Mouse (Mus musculus): ENCODE data around the gene Lefty2. TPM values are rescaled to one million over a fixed set of nuclear protein-coding genes. Genes with fewer than 3 reads are reported as not detected.

Gene Lefty2
- polyA plus RNA-seq (2011; ENCODE audit: insufficient read length, low read depth, missing spikeins) = not detected in 2 replicates

GRCm38 (mm10) chr1:180892808-180893207 lies at the start of gene Lefty2:
Gene Lefty2, plus strand, starts transcription at chr1:180893108.
- Histone ChIP-seq H3K4me3 (ENCODE audit: insufficient read depth, low read length) (no peak within 1 kb of the TSS), H3K4me1 (ENCODE audit: control insufficient read depth, insufficient read depth, low read length) (peaks cover 7% of the 10 kb centered on the region; the same call in 1 of the 2 replicates), H3K27ac (ENCODE audit: insufficient read depth, low read length) (no peak within 1 kb of the TSS)
- TF ChIP-seq CTCF (IDR thresholded peaks at IDR 0.05; ENCODE audit: borderline replicate concordance, insufficient read depth, low read length) = no peak

- peaks cover 12% of the 10 kb centered on the region for H3K4me1 ChIP-seq (ENCODE audit: control insufficient read depth, insufficient read depth, low read length)
- H3K4me3 ChIP-seq (ENCODE audit: insufficient read depth, low read length) = no peak overlapping the region; the same call in 1 of the 2 replicates
- peak overlapping the region; percentile 90 for H3K27ac ChIP-seq (ENCODE audit: insufficient read depth, low read length)
- peak; percentile 67 for TF ChIP-seq POLR2A (IDR thresholded peaks at IDR 0.05; ENCODE audit: low read depth, low read length)
- TF ChIP-seq CTCF (IDR thresholded peaks at IDR 0.05; ENCODE audit: borderline replicate concordance, insufficient read depth, low read length) = no peak
These were observed 44.8 kb upstream of the Lefty2 start for GRCm38 (mm10) chr1:180848114-180848510.

GRCm38 (mm10) chr1:180848511-180849241 lies 44.2 kb upstream of the Lefty2 start:
- Histone ChIP-seq H3K4me3 (ENCODE audit: insufficient read depth, low read length) (no peak overlapping the region; the same call in 1 of the 2 replicates), H3K27ac (ENCODE audit: insufficient read depth, low read length) (peak overlapping the region; percentile 90), H3K4me1 (ENCODE audit: control insufficient read depth, insufficient read depth, low read length) (peaks cover 12% of the 10 kb centered on the region)
- TF ChIP-seq CTCF (IDR thresholded peaks at IDR 0.05; ENCODE audit: borderline replicate concordance, insufficient read depth, low read length) (no peak), POLR2A (IDR thresholded peaks at IDR 0.05; ENCODE audit: low read depth, low read length) (no peak)

- TF ChIP-seq POLR2A (IDR thresholded peaks at IDR 0.05; ENCODE audit: low read depth, low read length) = no peak
- no peak for TF ChIP-seq CTCF (IDR thresholded peaks at IDR 0.05; ENCODE audit: borderline replicate concordance, insufficient read depth, low read length)
- H3K4me3 ChIP-seq (ENCODE audit: insufficient read depth, low read length) = peak overlapping the region; percentile 17; the same call in 1 of the 2 replicates
- peaks cover 12% of the 10 kb centered on the region for H3K4me1 ChIP-seq (ENCODE audit: control insufficient read depth, insufficient read depth, low read length)
- peak overlapping the region; percentile 98 for H3K27ac ChIP-seq (ENCODE audit: insufficient read depth, low read length)
These were observed 43.1 kb upstream of the Lefty2 start for GRCm38 (mm10) chr1:180849701-180850301.

- Histone ChIP-seq H3K27ac (ENCODE audit: insufficient read depth, low read length) (peak within 1 kb of the TSS; percentile 98), H3K4me3 (ENCODE audit: insufficient read depth, low read length) (peak within 1 kb of the TSS; percentile 73), H3K4me1 (ENCODE audit: control insufficient read depth, insufficient read depth, low read length) (peaks cover 12% of the 10 kb centered on the region)
- TF ChIP-seq POLR2A (IDR thresholded peaks at IDR 0.05; ENCODE audit: low read depth, low read length) (peak; percentile 95), CTCF (IDR thresholded peaks at IDR 0.05; ENCODE audit: borderline replicate concordance, insufficient read depth, low read length) (no peak)
These were observed 42.3 kb upstream of the Lefty2 start, which contains the start of gene Sde2 for GRCm38 (mm10) chr1:180850316-180851270. Gene Sde2, plus strand, starts transcription at chr1:180851127.

- TF ChIP-seq POLR2A (IDR thresholded peaks at IDR 0.05; ENCODE audit: low read depth, low read length) (no peak), CTCF (IDR thresholded peaks at IDR 0.05; ENCODE audit: borderline replicate concordance, insufficient read depth, low read length) (no peak)
- Histone ChIP-seq H3K4me3 (ENCODE audit: insufficient read depth, low read length) (no peak overlapping the region), H3K27ac (ENCODE audit: insufficient read depth, low read length) (no peak overlapping the region), H3K4me1 (ENCODE audit: control insufficient read depth, insufficient read depth, low read length) (no peaks in the 10 kb centered on the region)
These were observed 34.1 kb upstream of the Lefty2 start for GRCm38 (mm10) chr1:180858763-180859162.

GRCm38 (mm10) chr1:180860030-180860429 lies 32.9 kb upstream of the Lefty2 start:
- H3K4me1 ChIP-seq (ENCODE audit: control insufficient read depth, insufficient read depth, low read length) = no peaks in the 10 kb centered on the region
- TF ChIP-seq POLR2A (IDR thresholded peaks at IDR 0.05; ENCODE audit: low read depth, low read length) = no peak
- TF ChIP-seq CTCF (IDR thresholded peaks at IDR 0.05; ENCODE audit: borderline replicate concordance, insufficient read depth, low read length) = no peak
- no peak overlapping the region for H3K4me3 ChIP-seq (ENCODE audit: insufficient read depth, low read length)
- no peak overlapping the region for H3K27ac ChIP-seq (ENCODE audit: insufficient read depth, low read length)

GRCm38 (mm10) chr1:180863606-180864005 lies 29.3 kb upstream of the Lefty2 start:
- no peak overlapping the region for H3K27ac ChIP-seq (ENCODE audit: insufficient read depth, low read length)
- no peaks in the 10 kb centered on the region for H3K4me1 ChIP-seq (ENCODE audit: control insufficient read depth, insufficient read depth, low read length)
- TF ChIP-seq POLR2A (IDR thresholded peaks at IDR 0.05; ENCODE audit: low read depth, low read length) (no peak), CTCF (IDR thresholded peaks at IDR 0.05; ENCODE audit: borderline replicate concordance, insufficient read depth, low read length) (0 out of 2 replicates have a peak, but pooled peaks have one; percentile 17)
- no peak overlapping the region for H3K4me3 ChIP-seq (ENCODE audit: insufficient read depth, low read length)

GRCm38 (mm10) chr1:180866001-180866400 lies 26.9 kb upstream of the Lefty2 start:
- Histone ChIP-seq H3K4me1 (ENCODE audit: control insufficient read depth, insufficient read depth, low read length) (no peaks in the 10 kb centered on the region), H3K4me3 (ENCODE audit: insufficient read depth, low read length) (no peak overlapping the region), H3K27ac (ENCODE audit: insufficient read depth, low read length) (no peak overlapping the region)
- TF ChIP-seq CTCF (IDR thresholded peaks at IDR 0.05; ENCODE audit: borderline replicate concordance, insufficient read depth, low read length) (no peak), POLR2A (IDR thresholded peaks at IDR 0.05; ENCODE audit: low read depth, low read length) (no peak)
